Mouse (Mus musculus): Measurements from ENCODE around the gene Arid1a. TPM values are rescaled to one million over a fixed set of nuclear protein-coding genes. Genes with fewer than 3 reads are reported as not detected.

Gene Arid1a
- polyA plus RNA-seq, 1 experiment from 2014 or later, result 21.6 TPM

- peaks cover 29% of the 10 kb centered on the region for H3K4me1 ChIP-seq (replicated peaks)
- H3K4me3 ChIP-seq (replicated peaks), result no peak overlapping the region
- H3K4me2 ChIP-seq (replicated peaks), result no peak overlapping the region
- no peak overlapping the region for H3K9ac ChIP-seq
- H3K27me3 ChIP-seq (replicated peaks), result no peaks in the 10 kb centered on the region
- no peak overlapping the region for H3K27ac ChIP-seq
- peaks cover 10% of the 10 kb centered on the region for H3K36me3 ChIP-seq
- 75% methylated on average over 2 of the region's 2 CpGs for WGBS
- ATAC-seq, result no peak
- H3K9me3 ChIP-seq, result no peaks in the 10 kb centered on the region
These were observed 30.9 kb downstream of the Arid1a start for GRCm38 (mm10) chr4:133725706-133726105.

GRCm38 (mm10) chr4:133719791-133720190 lies 36.8 kb downstream of the Arid1a start:
- Histone ChIP-seq H3K4me2 (replicated peaks) (no peak overlapping the region), H3K4me1 (replicated peaks) (no peaks in the 10 kb centered on the region), H3K9me3 (no peaks in the 10 kb centered on the region), H3K36me3 (peaks cover 43% of the 10 kb centered on the region), H3K27ac (no peak overlapping the region), H3K27me3 (replicated peaks) (no peaks in the 10 kb centered on the region), H3K9ac (no peak overlapping the region), H3K4me3 (replicated peaks) (no peak overlapping the region)
- ATAC-seq, result no peak
- 85% methylated on average over 3 of the region's 3 CpGs for WGBS

- Histone ChIP-seq H3K4me2 (replicated peaks) (no peak overlapping the region), H3K4me3 (replicated peaks) (no peak overlapping the region), H3K36me3 (peaks cover 22% of the 10 kb centered on the region; the same call in 1 of the 2 replicates), H3K27me3 (replicated peaks) (no peaks in the 10 kb centered on the region), H3K4me1 (replicated peaks) (peaks cover 4% of the 10 kb centered on the region), H3K9ac (no peak overlapping the region), H3K9me3 (no peaks in the 10 kb centered on the region), H3K27ac (no peak overlapping the region)
- ATAC-seq, result no peak
- 76% methylated on average over 5 of the region's 5 CpGs for WGBS
These were observed 43.8 kb downstream of the Arid1a start for GRCm38 (mm10) chr4:133712755-133713154.

- Histone ChIP-seq H3K4me1 (replicated peaks) (peaks cover 17% of the 10 kb centered on the region), H3K27ac (no peak overlapping the region), H3K9me3 (no peaks in the 10 kb centered on the region), H3K27me3 (replicated peaks) (no peaks in the 10 kb centered on the region), H3K4me2 (replicated peaks) (no peak overlapping the region), H3K36me3 (peaks cover 11% of the 10 kb centered on the region; the same call in 1 of the 2 replicates), H3K9ac (no peak overlapping the region), H3K4me3 (replicated peaks) (no peak overlapping the region)
- peak; percentile 49; the same call in 1 of the 2 replicates for ATAC-seq
- whole genome bisulfite sequencing, result 77% methylated on average over 6 of the region's 6 CpGs
These were observed 45.1 kb downstream of the Arid1a start for GRCm38 (mm10) chr4:133711307-133712076.

GRCm38 (mm10) chr4:133709395-133709794 lies 47.2 kb downstream of the Arid1a start:
- Histone ChIP-seq H3K4me3 (replicated peaks) (no peak overlapping the region), H3K27ac (no peak overlapping the region), H3K9ac (no peak overlapping the region), H3K27me3 (replicated peaks) (no peaks in the 10 kb centered on the region), H3K9me3 (no peaks in the 10 kb centered on the region), H3K36me3 (peaks cover 7% of the 10 kb centered on the region; the same call in 1 of the 2 replicates), H3K4me2 (replicated peaks) (no peak overlapping the region), H3K4me1 (replicated peaks) (peaks cover 26% of the 10 kb centered on the region)
- no peak for ATAC-seq
- WGBS, result 66% methylated on average over 2 of the region's 2 CpGs

- Histone ChIP-seq H3K4me1 (replicated peaks) (peaks cover 26% of the 10 kb centered on the region), H3K27ac (peak overlapping the region; percentile 73), H3K36me3 (peaks cover 14% of the 10 kb centered on the region; the same call in 1 of the 2 replicates), H3K9me3 (no peaks in the 10 kb centered on the region), H3K4me3 (replicated peaks) (no peak overlapping the region), H3K9ac (no peak overlapping the region), H3K4me2 (replicated peaks) (no peak overlapping the region), H3K27me3 (replicated peaks) (no peaks in the 10 kb centered on the region)
- no peak for ATAC-seq
- 46% methylated on average over 1 of the region's 1 CpGs for WGBS
These were observed 49.1 kb downstream of the Arid1a start for GRCm38 (mm10) chr4:133707464-133707863.

- Histone ChIP-seq H3K9ac (no peak overlapping the region), H3K27me3 (replicated peaks) (no peaks in the 10 kb centered on the region), H3K27ac (peak overlapping the region; percentile 73), H3K4me2 (replicated peaks) (no peak overlapping the region), H3K36me3 (peaks cover 14% of the 10 kb centered on the region; the same call in 1 of the 2 replicates), H3K9me3 (no peaks in the 10 kb centered on the region), H3K4me3 (replicated peaks) (no peak overlapping the region), H3K4me1 (replicated peaks) (peaks cover 26% of the 10 kb centered on the region)
- ATAC-seq, result peak; percentile 45
- 26% methylated on average over 8 of the region's 8 CpGs for WGBS
These were observed 49.6 kb downstream of the Arid1a start for GRCm38 (mm10) chr4:133706956-133707355.

- WGBS, result 68% methylated on average over 4 of the region's 4 CpGs
- H3K9ac ChIP-seq, result no peak overlapping the region
- no peak overlapping the region for H3K27ac ChIP-seq
- no peaks in the 10 kb centered on the region for H3K27me3 ChIP-seq (replicated peaks)
- no peak overlapping the region for H3K4me3 ChIP-seq (replicated peaks)
- H3K4me2 ChIP-seq (replicated peaks), result no peak overlapping the region
- 0 out of 2 replicates have a peak, but pooled peaks have one; percentile 12 for ATAC-seq
- H3K4me1 ChIP-seq (replicated peaks), result peaks cover 26% of the 10 kb centered on the region
- peaks cover 7% of the 10 kb centered on the region; the same call in 1 of the 2 replicates for H3K36me3 ChIP-seq
- no peaks in the 10 kb centered on the region for H3K9me3 ChIP-seq
These were observed 51.5 kb downstream of the Arid1a start for GRCm38 (mm10) chr4:133705062-133705461.

- WGBS, result 75% methylated on average over 11 of the region's 11 CpGs
- Histone ChIP-seq H3K4me1 (replicated peaks) (peaks cover 4% of the 10 kb centered on the region; the same call in 1 of the 2 replicates), H3K27ac (no peak overlapping the region), H3K9ac (no peak overlapping the region), H3K4me2 (replicated peaks) (no peak overlapping the region), H3K4me3 (replicated peaks) (no peak overlapping the region), H3K9me3 (no peaks in the 10 kb centered on the region), H3K36me3 (peaks cover 7% of the 10 kb centered on the region), H3K27me3 (replicated peaks) (no peaks in the 10 kb centered on the region)
- ATAC-seq, result no peak
These were observed 55.6 kb downstream of the Arid1a start for GRCm38 (mm10) chr4:133700905-133701368.

GRCm38 (mm10) chr4:133695363-133695762 lies 61.2 kb downstream of the Arid1a start:
- ATAC-seq, result no peak
- WGBS, result 85% methylated on average over 3 of the region's 3 CpGs
- no peak overlapping the region for H3K4me3 ChIP-seq (replicated peaks)
- H3K4me1 ChIP-seq (replicated peaks), result peaks cover 12% of the 10 kb centered on the region
- peaks cover 49% of the 10 kb centered on the region for H3K36me3 ChIP-seq
- no peak overlapping the region for H3K9ac ChIP-seq
- H3K4me2 ChIP-seq (replicated peaks), result no peak overlapping the region
- no peaks in the 10 kb centered on the region for H3K9me3 ChIP-seq
- no peaks in the 10 kb centered on the region for H3K27me3 ChIP-seq (replicated peaks)
- H3K27ac ChIP-seq, result no peak overlapping the region

GRCm38 (mm10) chr4:133690252-133690651 lies 66.3 kb downstream of the Arid1a start:
- Histone ChIP-seq H3K27me3 (replicated peaks) (no peaks in the 10 kb centered on the region), H3K9ac (no peak overlapping the region), H3K9me3 (no peaks in the 10 kb centered on the region), H3K36me3 (peaks cover 81% of the 10 kb centered on the region), H3K4me1 (replicated peaks) (peaks cover 33% of the 10 kb centered on the region), H3K4me3 (replicated peaks) (no peak overlapping the region), H3K4me2 (replicated peaks) (no peak overlapping the region), H3K27ac (0 out of 2 replicates have a peak overlapping the region, but pooled peaks have one; percentile 28)
- 16% methylated on average over 5 of the region's 5 CpGs for WGBS
- ATAC-seq, result 0 out of 2 replicates have a peak, but pooled peaks have one; percentile 30

- peak; percentile 79 for ATAC-seq
These were observed 68.0 kb downstream of the Arid1a start for GRCm38 (mm10) chr4:133688417-133689067.

More at GRCm38 (mm10) chr4:133688417-133689067, 68.0 kb downstream of the Arid1a start:
- H3K27ac ChIP-seq, result no peak overlapping the region
- 36% methylated on average over 7 of the region's 7 CpGs for whole genome bisulfite sequencing
- no peaks in the 10 kb centered on the region for H3K27me3 ChIP-seq (replicated peaks)
- H3K4me2 ChIP-seq (replicated peaks), result no peak overlapping the region
- no peaks in the 10 kb centered on the region for H3K9me3 ChIP-seq
- H3K4me3 ChIP-seq (replicated peaks), result no peak overlapping the region
- peaks cover 33% of the 10 kb centered on the region for H3K4me1 ChIP-seq (replicated peaks)
- no peak overlapping the region for H3K9ac ChIP-seq
- H3K36me3 ChIP-seq, result peaks cover 84% of the 10 kb centered on the region

Data from intestine, embryonic 15.5 days (tissue).